Mouse (Mus musculus) lung, adult 2 months (tissue): ENCODE data around the gene Sipa1l3.

Experiments used
- CTCF ChIP-seq: fragments of 200-500 bp; IDR thresholded peaks from 2 replicates; pipeline ENCODE4 v1.5.1; 2011; ENCODE audit warnings: mild to moderate bottlenecking, low read length, control low read depth; ENCODE audit not compliant: insufficient read depth
- POLR2A ChIP-seq: fragments of 200-500 bp; IDR thresholded peaks from 2 replicates; pipeline ENCODE4 v1.6.1; 2011; ENCODE audit warnings: low read depth, mild to moderate bottlenecking, control low read depth, low read length, borderline replicate concordance; ENCODE audit errors: extremely low read depth

- no peak for TF ChIP-seq CTCF
- TF ChIP-seq POLR2A: no peak
Measured at GRCm38 (mm10) chr7:29452381-29452780, 66.1 kb downstream of the Sipa1l3 start.
